Mouse (Mus musculus) liver, embryonic 14.5 days (tissue): ENCODE results near the gene Gpr176.

Source experiments
- CTCF ChIP-seq: IDR thresholded peaks from 2 replicates; pipeline ENCODE4 v1.5.1; 2016; ENCODE audit warnings: antibody characterized with exemption, low read depth, control low read depth
- EP300 ChIP-seq: IDR thresholded peaks from 2 replicates; pipeline ENCODE4 v1.6.1; 2016; ENCODE audit warnings: antibody characterized with exemption, low read depth

DNA sequence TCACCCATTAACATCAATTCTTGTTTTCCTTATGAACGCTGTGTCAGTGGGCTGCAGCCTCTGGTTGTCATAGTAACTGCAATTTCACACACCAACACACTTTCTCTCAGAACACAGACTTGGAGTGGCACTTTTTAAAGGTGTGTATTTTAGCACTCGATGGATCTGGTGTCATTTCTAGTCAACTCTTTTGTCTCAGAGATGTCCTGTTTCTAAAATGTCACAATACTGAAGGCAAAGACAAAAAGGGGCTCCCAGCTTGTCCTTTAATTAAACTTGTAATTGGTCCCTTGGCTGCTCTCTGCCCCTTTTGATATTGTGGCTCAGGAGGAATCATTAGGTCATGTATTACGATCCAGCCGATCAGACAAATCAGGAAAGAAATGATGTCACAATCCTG lies 52.7 kb downstream of the Gpr176 start:
- TF ChIP-seq CTCF (no peak), EP300 (no peak)
